Mouse (Mus musculus) retina, embryonic 14.5 days (tissue): Measurements from ENCODE around the gene Polr2e.
A peak's percentile ranks its signal among the peaks of the same experiment; 100 is the strongest.

ENCODE experiments used
- DNase-seq: peaks from one replicate; pipeline ENCODE4 v3.0.0-alpha.2; 2015; ENCODE audit warnings: low spot score

The Polr2e gene

DNA sequence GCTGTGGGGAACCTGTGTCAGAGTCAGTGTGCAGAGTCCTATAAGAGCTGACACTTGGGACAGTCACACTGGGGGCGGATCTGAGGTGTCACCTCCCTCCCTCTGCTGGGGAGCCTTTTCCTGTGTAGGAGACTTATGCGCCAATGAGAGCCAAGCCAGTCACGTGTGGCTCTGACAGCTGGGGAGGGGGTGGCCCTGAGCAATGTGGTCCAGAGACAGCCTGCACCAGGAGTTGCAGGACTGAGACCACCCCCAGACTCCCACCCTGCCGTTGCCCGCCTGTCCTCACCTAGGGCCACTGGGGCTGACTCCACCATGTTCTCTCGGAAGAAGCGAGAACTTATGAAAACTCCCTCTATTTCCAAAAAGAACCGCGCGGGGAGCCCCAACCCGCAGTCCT lies 23.1 kb downstream of the Polr2e start, which contains the start of gene Arhgap45:
Gene Arhgap45, plus strand, starts transcription at position 143 of the 400 bp plus-strand sequence.
- no peak for DNase-seq

DNA sequence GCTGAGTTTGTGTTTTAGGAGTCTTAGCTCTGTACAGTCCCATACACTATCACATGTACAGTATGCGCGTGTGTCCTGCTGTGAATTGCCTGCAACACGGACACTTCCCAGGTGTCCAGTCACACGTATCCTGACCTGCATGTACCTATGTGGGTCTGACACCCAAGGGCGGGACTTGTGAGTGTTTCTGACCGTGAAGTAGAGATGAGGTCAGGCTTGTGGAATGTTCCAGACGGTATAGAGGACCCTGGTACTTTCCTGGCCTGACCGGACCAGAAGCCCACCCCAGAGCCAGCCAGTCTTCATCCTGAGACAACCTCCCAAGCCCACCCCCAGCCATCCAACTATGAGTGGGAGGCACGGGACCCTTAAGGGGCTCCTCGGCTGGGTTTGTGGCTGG lies 24.0 kb downstream of the Polr2e start:
- no peak for DNase-seq

DNA sequence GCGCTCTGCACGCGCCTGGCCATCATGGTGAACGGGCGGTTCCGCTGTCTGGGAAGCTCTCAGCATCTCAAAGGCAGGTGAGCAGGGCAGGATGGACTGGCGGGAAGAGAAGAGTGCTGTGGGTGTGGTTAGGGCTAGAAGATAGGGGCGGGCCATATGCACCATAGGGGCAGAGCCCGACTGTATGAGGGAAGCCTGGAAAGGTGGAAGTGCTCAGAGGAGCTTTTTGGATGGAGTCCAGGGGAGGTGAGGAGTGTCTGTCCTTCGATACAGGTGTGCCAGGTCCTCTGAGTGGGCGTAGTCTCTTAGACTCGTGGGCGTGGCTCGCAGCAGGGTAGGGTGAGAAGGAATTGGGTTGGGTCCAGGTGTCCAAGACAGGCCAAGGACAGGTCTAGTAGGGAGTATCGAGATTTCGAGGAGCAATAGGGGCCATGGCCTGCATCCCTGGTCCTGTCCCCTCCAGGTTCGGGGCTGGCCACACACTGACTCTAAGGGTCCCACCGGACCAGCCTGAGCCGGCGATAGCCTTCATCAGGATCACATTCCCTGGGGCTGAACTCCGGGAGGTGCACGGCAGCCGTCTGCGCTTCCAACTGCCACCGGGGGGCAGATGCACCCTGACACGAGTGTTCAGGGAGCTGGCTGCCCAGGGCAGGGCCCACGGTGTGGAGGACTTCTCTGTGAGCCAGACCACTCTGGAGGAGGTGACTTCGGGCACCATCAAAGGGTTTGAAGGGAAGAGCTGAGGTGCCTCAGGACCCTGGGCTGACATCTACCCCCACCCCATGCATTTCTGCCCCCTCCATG lies 24.9 kb downstream of the Polr2e start:
- DNase-seq, result no peak

DNA sequence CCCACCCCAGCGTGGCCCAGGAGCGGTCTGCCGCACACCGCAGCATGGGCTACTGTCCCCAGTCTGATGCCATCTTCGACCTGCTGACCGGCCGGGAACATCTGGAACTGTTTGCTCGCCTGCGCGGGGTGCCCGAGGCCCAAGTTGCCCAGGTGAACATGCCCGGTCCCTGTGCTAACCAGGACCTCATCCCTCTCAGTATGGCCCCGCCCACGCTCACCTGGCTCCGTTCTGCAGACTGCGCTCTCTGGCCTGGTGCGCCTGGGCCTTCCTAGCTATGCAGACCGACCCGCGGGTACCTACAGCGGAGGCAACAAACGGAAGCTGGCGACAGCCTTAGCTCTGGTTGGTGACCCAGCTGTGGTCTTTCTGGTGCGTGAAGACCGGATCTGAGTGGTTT lies 26.0 kb downstream of the Polr2e start:
- no peak for DNase-seq

DNA sequence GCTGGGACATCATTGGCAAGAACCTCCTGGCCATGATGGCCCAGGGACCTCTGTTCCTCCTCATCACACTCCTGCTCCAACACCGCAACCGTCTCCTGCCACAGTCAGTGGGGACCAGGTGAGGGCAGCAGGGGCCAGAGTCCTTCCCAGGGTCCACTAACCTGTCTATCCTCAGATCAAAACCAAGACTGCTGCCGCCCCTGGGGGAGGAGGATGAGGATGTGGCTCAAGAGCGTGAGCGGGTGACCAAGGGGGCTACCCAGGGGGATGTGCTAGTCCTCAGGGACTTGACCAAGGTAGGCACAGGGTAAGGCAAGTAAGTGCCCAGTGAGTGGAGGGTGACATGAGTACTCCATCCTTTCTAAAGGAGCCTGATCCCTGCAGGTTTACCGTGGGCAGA lies 27.9 kb downstream of the Polr2e start:
- no peak for DNase-seq

DNA sequence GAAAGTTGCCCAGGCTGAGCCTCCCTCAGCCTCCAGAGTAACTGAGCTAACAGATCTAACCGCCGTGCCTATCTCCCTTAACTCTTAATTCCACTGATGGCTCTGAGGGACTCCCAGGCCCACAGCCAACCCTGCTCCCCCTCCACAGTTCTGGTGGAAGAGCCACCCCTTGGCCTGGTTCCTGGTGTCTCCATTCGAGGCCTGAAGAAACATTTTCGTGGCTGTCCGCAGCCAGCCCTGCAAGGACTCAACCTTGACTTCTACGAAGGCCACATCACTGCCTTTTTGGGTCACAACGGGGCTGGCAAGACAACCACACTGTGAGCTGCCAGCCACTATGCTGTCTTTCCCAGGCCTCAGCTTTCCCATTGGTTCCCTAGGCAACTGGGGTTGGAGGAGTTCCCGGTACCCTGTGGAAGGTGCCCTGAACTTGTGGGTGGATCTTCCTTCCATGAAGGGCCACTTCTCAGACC lies 35.3 kb downstream of the Polr2e start:
- DNase-seq, result no peak

DNA sequence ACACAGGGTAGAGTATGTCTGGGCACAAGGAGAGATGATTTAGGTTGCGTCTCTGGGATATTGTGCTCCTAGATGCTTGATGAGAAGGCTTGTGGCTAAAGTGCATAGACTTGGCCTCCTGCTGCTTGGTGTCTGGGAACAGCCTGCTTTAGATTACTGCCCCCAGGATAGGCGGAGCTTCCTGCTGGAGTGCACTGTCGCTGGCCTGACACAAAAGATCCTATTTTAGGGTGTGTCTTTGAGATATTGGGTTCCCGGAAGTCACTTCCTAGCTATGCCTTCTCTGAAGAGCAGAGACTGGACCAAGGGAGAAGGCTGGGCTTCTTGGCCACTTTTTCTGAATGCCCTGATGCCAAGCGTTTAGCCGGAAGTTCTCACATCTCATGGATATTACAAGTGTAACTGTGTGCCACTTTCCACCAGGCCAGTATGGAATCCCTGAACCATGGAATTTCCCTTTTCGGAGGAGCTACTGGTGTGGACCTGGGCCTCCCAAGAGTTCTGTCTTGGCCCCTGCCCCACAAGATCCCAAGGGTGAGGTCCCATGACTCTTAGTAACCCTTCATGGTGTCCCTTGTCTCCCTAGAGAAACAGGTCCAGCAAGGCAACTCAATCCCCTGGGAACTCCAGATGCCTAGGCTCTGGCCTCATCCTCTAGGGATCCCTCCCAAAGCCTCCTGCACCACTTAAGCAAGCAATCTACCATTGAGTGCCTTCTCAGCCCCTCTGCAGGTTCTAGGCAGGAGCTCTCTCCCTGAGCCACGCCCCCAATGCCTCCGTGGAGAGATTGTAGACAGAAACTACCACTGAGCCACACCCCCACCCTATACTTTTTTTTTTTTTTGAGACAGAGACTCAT lies 36.0 kb downstream of the Polr2e start:
- no peak for DNase-seq

DNA sequence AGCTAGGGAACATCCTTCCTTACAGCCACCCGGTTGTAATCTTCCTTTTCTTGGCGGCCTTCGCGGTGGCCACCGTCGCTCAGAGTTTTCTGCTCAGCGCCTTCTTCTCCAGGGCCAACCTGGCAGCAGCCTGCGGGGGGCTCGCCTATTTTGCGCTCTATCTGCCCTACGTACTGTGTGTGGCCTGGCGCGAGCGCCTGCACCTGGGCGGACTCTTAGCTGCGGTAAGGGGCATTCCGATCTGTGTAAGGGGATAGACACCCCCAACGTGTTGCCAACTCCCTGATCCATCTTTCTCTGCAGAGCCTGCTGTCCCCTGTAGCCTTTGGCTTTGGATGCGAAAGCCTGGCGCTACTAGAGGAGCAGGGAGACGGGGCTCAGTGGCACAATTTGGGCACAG lies 36.8 kb downstream of the Polr2e start:
- no peak for DNase-seq

DNA sequence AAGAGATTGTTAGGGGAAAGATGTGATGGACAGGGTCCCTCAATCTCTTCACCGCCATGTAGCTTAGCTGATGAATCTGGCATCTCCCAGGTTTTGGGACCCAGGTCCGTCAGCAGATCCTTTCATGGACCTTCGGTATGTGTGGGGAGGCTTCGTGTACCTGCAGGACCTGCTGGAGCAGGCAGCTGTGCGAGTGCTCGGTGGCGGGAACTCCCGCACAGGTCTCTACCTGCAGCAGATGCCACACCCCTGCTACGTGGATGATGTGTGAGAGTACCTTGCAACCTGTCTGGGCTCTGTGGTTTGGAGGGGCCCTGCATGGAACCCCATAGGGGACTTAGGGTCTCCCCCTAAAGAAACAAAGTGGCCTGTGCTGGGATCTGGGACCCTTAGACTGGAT lies 37.6 kb downstream of the Polr2e start:
- no peak for DNase-seq

DNA sequence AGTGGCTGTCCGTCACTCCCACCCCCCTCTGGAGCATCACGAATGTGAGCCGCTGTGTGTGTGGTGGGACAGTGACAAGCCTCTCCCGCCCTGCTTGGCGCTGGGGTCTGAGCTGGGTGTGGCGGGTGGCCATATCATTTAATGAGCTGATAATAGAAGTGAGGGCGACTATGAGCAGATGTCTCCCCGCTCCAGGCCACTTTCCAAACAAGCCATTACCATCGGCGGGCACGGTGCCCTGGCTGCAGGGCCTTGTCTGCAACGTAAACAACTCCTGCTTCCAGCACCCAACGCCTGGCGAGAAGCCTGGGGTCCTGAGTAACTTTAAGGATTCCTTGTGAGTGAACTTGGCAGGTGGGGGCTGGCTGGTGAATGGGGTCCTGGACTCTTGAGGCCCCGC lies 41.8 kb downstream of the Polr2e start:
- no peak for DNase-seq

DNA sequence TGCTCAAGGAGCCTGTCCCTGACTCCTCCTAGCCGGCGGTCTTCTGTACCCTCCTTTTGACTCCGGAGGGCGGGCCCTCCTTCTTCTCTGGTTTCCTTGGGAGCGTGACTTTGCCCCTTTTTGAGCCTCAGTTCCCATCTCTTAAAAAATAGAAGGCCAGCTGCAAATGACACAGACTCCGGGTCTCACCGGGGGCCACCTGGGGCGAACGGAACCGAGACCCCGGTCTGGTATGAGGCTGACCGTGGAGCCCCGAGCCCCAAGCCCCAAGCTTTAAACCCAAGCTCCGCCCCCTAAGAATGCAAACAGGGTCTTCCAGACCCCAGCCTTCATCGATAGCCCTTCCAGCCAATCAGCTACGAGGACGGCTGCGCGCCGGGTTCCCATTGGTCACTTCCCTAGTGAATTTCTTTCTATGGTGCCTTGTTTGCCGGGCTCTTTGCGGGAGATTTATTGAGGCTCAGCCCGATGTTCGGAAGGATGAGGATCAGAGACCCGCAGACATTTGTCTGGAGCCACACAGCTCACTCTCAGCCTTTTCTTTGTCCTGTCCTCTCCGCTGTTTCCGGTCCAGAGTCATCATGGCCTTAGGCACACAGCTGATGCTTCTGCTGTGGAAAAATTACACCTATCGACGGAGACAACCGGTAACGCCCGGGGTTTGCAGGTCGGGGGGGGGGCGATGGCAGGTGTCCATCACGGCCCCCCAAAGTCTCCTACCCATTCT lies 42.4 kb downstream of the Polr2e start:
- peak; percentile 91 for DNase-seq

DNA sequence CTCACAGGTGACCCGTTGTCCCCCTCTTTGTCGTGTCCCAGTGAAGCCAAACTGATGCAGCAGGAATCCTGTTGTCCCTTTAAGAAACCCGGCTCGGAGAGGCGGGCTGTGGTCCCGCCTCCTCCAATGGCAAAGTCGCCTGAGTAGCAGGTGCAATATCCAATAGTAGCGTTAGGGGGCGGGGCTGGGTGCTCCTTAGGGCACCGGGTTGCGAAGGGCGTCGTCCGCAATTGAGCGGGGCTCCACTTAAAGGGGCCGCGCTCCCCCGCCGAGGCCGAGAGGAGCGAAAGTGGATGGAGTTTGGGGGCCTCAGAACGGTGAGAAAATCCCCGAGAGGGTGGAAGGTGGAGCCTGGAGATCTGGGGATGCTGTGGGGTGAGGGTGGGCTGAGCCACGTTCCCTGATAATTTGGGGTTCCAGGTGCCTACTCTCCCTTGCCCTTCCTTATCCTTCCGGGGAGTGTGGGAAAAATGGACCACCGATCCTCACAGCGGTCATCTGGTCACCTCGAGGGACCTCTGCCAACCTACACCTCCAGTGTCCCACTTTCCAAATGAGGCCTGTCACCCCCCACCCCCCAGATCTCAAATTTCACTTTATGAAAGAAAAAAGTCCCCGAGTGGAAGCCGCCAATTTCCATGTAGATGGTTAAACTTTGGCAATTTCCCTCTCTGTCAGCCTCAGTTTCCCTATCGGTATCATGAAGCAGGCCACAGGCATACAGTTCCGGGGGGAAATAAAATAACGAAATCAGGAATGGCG lies 43.1 kb downstream of the Polr2e start, which contains the start of gene Abca7:
Gene Abca7, plus strand, starts transcription at position 223 of the 762 bp plus-strand sequence.
- DNase-seq, result peak; percentile 100

DNA sequence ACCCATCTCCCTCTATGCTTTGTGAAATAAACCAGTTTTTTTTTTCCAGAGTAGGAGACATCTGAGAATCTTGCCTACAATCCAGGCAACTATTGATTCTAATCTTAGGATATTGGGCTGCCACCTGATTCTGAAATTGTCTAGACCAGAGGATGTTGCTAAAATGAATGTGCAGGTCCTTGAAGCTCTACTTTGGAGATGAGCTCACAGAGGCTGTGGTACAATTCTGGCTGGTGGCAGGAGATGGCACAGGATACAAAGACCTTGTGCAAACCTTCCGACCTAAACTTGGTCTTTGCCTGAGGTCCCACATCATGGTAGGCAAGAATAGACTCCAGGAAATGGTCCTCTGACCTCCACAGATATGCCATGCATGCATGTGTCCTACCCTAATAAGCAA lies 44.0 kb downstream of the Polr2e start:
- no peak for DNase-seq

DNA sequence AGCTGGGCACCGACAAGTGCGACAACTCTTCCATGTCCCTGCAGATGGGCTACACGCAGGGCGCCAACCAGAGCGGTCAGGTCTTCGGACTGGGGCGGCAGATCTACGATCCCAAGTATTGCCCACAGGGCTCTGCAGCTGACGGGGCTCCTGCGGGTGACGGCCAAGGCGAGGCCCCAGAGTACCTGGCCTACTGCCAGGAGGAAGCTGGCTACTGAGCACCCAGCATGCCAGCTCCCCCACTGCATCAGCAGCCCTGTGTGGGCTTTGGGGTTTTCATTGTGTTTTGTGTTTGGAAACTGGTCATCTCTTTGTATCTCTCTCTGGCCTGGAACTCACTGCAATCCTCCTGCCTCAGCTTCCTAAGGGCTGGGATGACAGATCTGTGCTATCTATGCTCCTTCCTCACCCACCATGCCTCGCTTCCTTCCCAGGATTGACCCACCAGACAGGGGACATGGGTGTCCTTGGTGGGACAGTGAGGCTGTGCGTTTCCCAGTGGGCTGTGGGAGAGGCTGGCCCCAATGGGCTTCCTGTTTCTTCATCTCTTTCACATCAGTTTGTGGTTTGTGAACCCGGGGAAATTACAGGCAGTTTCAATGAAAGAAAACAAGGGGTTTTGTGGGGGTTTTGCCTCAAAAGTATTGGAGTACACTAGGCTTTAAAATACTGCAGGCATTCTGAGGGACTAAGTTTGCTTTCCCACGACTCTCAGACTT lies 45.0 kb downstream of the Polr2e start:
- no peak for DNase-seq

DNA sequence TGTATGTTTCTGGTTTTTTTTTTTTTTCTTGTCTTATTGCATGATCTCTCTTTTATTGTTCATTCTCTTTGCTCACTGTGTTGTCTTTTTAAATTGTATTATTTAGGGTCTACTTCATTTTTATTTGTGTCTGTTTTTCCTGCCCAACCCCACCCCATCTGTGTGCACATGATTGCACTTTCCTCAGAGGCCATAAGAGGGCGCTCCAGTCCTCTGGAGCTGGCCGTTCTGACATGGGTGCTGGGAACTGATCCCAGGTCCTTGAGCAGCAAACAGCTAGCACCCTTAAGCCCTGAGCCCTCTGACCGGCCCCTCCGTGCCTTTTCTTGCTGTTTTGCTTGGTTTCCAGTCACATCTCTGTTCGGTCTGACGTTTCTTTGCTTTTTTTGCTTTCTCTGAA lies 48.0 kb downstream of the Polr2e start:
- no peak for DNase-seq

DNA sequence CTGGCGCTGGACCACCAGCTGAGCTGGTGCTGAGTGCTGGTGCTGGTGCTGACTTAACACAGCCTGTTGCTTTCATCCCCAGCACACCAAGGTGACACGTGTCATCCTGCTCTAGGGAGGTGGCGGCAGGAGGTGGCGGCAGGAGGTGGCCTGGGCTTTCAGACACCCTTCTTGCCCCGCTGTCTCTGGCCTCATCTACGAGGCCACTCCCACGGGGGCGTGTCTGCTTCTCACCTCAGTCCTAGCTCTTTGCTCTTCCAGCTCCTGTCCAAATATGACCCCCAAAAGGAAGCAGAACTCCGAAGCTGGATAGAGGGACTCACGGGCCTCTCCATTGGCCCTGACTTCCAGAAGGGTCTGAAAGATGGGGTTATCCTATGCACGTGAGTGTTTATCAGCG lies 48.5 kb downstream of the Polr2e start:
- no peak for DNase-seq

DNA sequence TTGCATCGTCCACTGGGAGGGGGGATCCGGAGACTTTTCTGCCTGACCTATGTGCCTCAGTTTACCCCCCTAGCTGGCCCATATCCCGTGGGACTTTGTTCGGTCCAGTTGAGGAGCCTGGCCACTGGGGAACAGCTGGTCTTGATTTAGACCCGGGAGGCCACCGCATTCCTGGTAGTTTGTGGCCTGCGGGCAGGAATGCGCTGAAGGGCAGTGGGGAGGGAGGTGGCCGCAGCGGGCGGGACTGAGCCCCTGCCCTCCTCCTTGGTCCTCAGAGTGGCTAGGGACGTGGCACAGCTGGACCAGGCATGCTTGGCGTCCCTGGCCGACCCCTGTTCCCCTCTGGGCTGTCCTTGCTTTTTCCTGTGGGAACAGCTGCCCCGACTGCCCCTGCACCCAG lies 49.7 kb downstream of the Polr2e start:
- DNase-seq, result peak; percentile 33

DNA sequence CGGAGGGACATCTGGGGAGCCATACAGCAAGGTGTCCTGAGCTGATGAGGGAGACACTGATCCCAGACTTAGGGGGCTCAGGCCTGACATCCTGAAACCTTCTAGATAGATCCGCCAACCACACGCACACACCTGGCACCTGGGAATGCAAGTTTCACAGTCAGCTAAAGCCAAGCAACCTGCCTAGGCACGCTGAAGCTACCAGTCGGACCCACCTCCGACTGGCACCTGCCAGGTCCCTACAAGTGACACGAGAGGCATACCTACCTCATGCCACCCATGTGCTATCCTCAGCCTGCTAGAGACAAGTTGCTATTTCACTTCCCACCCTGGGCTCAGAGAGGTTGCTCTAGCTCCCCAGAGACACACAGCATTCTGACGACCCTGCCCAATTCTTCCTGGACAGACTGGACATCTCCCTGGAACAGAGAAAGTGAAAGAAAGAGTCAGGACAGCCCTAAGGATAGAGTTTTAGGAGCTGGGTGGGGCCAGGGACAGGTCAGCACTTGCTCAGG lies 50.3 kb downstream of the Polr2e start:
- no peak for DNase-seq

DNA sequence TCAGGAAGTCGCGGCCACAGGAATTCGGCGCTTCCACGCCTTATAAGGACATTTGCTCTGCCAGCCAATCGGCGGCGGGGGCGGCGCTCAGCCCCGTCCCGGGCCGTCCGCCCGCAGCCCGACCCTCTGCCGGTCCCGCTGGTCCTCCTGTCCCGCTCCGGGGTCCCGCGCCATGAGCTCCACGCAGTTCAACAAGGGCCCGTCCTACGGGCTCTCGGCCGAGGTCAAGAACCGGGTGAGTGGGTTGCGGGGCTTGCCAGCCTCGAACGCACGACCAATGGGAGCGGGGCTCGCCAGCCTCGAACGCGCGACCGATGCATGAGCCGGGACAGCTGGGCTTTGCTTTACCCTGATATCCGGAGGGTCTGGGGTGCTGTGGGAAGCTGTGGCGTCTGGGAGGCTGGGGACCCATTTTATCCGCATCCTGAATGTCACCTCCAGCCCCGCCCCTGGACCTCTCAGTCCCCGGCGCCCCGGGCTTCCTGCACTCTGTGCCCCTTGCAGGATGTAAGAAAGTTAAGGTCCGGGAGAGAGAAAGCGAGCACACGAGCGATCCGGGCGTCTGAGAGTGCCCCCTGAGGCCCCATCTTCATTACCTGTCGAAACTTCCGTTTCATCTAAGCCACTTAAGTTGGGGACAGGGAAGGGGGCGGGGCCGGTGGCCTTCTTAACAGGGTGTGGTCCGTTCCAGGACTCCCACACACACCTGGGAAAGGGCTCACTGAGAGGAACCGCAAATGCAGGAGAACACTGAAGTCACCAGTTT lies 50.9 kb downstream of the Polr2e start, which contains the start of gene Cnn2:
Gene Cnn2, plus strand, starts transcription at position 79 of the 766 bp plus-strand sequence.
- DNase-seq, result peak; percentile 29
